Mouse (Mus musculus) frontal cortex, postnatal 10 days (tissue): ENCODE data around the gene Fermt2.
A peak's percentile ranks its signal among the peaks of the same experiment; 100 is the strongest.

ENCODE experiments used
- DNase-seq, 2 experiments: peaks; one replicate each; pipeline ENCODE4 v3.0.0; 2022; ENCODE audit warnings: low spot score in 2 of 2, mixed read lengths in 1 of 2

The Fermt2 gene

GRCm38 (mm10) chr14:45434220-45434619, 95.7 kb downstream of the Fermt2 start:
- no peak for DNase-seq

GRCm38 (mm10) chr14:45432003-45432402, 97.9 kb downstream of the Fermt2 start:
- DNase-seq, result no peak

GRCm38 (mm10) chr14:45430066-45430842, 99.7 kb downstream of the Fermt2 start:
- no peak for DNase-seq

- peak in 1 of 2 experiments; percentile 14 for DNase-seq
Observed at GRCm38 (mm10) chr14:45423220-45423619, 106.7 kb downstream of the Fermt2 start.

- no peak for DNase-seq
Observed at GRCm38 (mm10) chr14:45422371-45422770, 107.5 kb downstream of the Fermt2 start.

- no peak for DNase-seq
Observed at GRCm38 (mm10) chr14:45419323-45419722, 110.6 kb downstream of the Fermt2 start.

GRCm38 (mm10) chr14:45418553-45418952, 111.4 kb downstream of the Fermt2 start:
- no peak for DNase-seq

- DNase-seq, result no peak
Observed at GRCm38 (mm10) chr14:45416265-45416664, 113.7 kb downstream of the Fermt2 start.
